11 mouse cellular contexts compared by ENCODE assay signal in genomic region chr3:32471098-32471497, GRCm38 (mm10). TPM values are rescaled to one million over a fixed set of nuclear protein-coding genes. Genes with fewer than 3 reads are reported as not detected.
DNase-seq lines count a peak whose midpoint lies in the region; ATAC-seq lines count a peak whose summit lies in the region.
"Had no signal": no experiment of that assay in that cellular context is flagged by ENCODE, and none has a peak within 500 bp of the region (broad histone marks: within the 10 kb centered on the region; RNA-seq: fewer than 3 reads in every experiment).

No protein-coding gene starts in this region.

- no peak overlapping the region for H3K9ac ChIP-seq in limb, embryonic 11.5 days (ENCODE audit: low read length)
- H3K9ac ChIP-seq: embryonic facial prominence, embryonic 12.5 days had no signal

- peak overlapping the region; percentile 47 for H3K27ac ChIP-seq in limb, embryonic 11.5 days (replicated peaks; ENCODE audit: low read depth, low read length)
- no peak overlapping the region for H3K27ac ChIP-seq in limb, embryonic 10.5 days
- H3K27ac ChIP-seq: embryonic facial prominence, embryonic 12.5 days had no signal

- no peak overlapping the region for H3K4me3 ChIP-seq in limb, embryonic 11.5 days (ENCODE audit: low read depth, low read length)
- H3K4me3 ChIP-seq in limb, embryonic 10.5 days: no peak overlapping the region
- H3K4me3 ChIP-seq: embryonic facial prominence, embryonic 12.5 days had no signal

- no peak for DNase-seq in limb, embryonic 11.5 days (ENCODE audit: low spot score)
- DNase-seq in limb, embryonic 10.5 days (ENCODE audit: low spot score): no peak
- peak; percentile 58 for DNase-seq in gastrocnemius, postnatal 25 days
- DNase-seq in left cerebral cortex, postnatal 14 days (ENCODE audit: low spot score in 2 of 2): peak; percentile 52 to 76
- DNase-seq in skeletal muscle tissue, adult 2 months (ENCODE audit: low read depth, low spot score): peak; percentile 25
- DNase-seq in cerebellum, adult 9-11 months: no peak

- ATAC-seq in limb, embryonic 11.5 days (ENCODE audit: insufficient number of reproducible peaks, low FRiP score, low TSS enrichment, low read depth): peak; percentile 59
- ATAC-seq in erythroblast, adult 5-6 weeks (replicated peaks; ENCODE audit: low FRiP score, poor library complexity, severe bottlenecking): no peak

- intact Hi-C loops in left cerebral cortex, postnatal 14 days (cut with DNase I): no loop called here

- 44% methylated on average over 6 of the region's 6 CpGs for WGBS in limb, embryonic 11.5 days
- 55% methylated on average over 6 of the region's 6 CpGs for WGBS in limb, embryonic 10.5 days

- no peak overlapping the region for H3K4me2 ChIP-seq in limb, embryonic 11.5 days (ENCODE audit: low read depth, severe bottlenecking)
- H3K4me2 ChIP-seq: embryonic facial prominence, embryonic 12.5 days had no signal

- no peaks in the 10 kb centered on the region for H3K9me3 ChIP-seq in limb, embryonic 11.5 days (ENCODE audit: control insufficient read depth, low read length)
- H3K9me3 ChIP-seq in limb, embryonic 10.5 days (replicated peaks): no peaks in the 10 kb centered on the region
- H3K9me3 ChIP-seq: embryonic facial prominence, embryonic 12.5 days; G1E had no signal

- H3K36me3 ChIP-seq in limb, embryonic 11.5 days (ENCODE audit: control insufficient read depth, insufficient read depth, low read length): no peaks in the 10 kb centered on the region
- H3K36me3 ChIP-seq in limb, embryonic 10.5 days: 0 out of 2 replicates have a peak, but pooled peaks cover 7% of the 10 kb centered on the region
- H3K36me3 ChIP-seq: embryonic facial prominence, embryonic 12.5 days had no signal

- H3K27me3 ChIP-seq in limb, embryonic 11.5 days (ENCODE audit: control insufficient read depth, insufficient read depth, low read length): no peaks in the 10 kb centered on the region
- no peaks in the 10 kb centered on the region for H3K27me3 ChIP-seq in limb, embryonic 10.5 days (ENCODE audit: low read depth, poor library complexity, severe bottlenecking)
- H3K27me3 ChIP-seq: embryonic facial prominence, embryonic 12.5 days had no signal

- peaks cover 6% of the 10 kb centered on the region; the same call in 1 of the 2 replicates for H3K4me1 ChIP-seq in limb, embryonic 11.5 days (ENCODE audit: control insufficient read depth, insufficient read depth, low read length)
- peaks cover 25% of the 10 kb centered on the region for H3K4me1 ChIP-seq in limb, embryonic 10.5 days

RNA-seq across cellular contexts. Expression of gene Kcnmb3, which starts 20.9 kb away (rescaled TPM):
- 0.28 TPM in 1 of 2 replicates, not detected in the other for polyA plus RNA-seq in limb, embryonic 11.5 days (2014; fragmentation: Nextera tagmentation; extraction: Ambion mirVana)
- polyA plus RNA-seq in limb, embryonic 10.5 days (2016; fragmentation: Nextera tagmentation; extraction: Ambion mirVana): 0.09 and 0.14 TPM in 2 replicates
- total RNA-seq in gastrocnemius, postnatal 25 days (2021): not detected
- under 1 TPM in 1 of 2 experiments, not detected in 1; 0.75 TPM for total RNA-seq in left cerebral cortex, postnatal 14 days (2021)
- total RNA-seq in erythroblast, adult 5-6 weeks (2015; ENCODE audit: low replicate concordance): not detected in 2 replicates
- not detected in 2 replicates for total RNA-seq in erythroblast, adult 5-6 weeks (2017; ENCODE audit: low replicate concordance)
- total RNA-seq: G1E had no signal
- polyA plus RNA-seq: brain, embryonic 14.5 days; G1E; heart, embryonic 14.5 days had no signal

RNA-seq across cellular contexts. Expression of gene Zfp639, which starts 39.0 kb away (rescaled TPM):
- 49.0 and 52.1 TPM in 2 replicates for polyA plus RNA-seq in limb, embryonic 11.5 days (2014; fragmentation: Nextera tagmentation; extraction: Ambion mirVana)
- 43.4 and 43.7 TPM in 2 replicates for polyA plus RNA-seq in limb, embryonic 10.5 days (2016; fragmentation: Nextera tagmentation; extraction: Ambion mirVana)
- 10 to 100 TPM; 20.6 to 26.3 TPM for total RNA-seq in gastrocnemius, postnatal 25 days (2021)
- 10 to 100 TPM; 34.7 to 37.1 TPM for total RNA-seq in left cerebral cortex, postnatal 14 days (2021)
- 14.4 and 20.3 TPM in 2 replicates for total RNA-seq in erythroblast, adult 5-6 weeks (2015; ENCODE audit: low replicate concordance)
- total RNA-seq in erythroblast, adult 5-6 weeks (2017; ENCODE audit: low replicate concordance): 10.3 and 11.2 TPM in 2 replicates

RNA-seq across cellular contexts. Expression of gene Mfn1, which starts 58.2 kb away (rescaled TPM):
- 28.3 and 29.3 TPM in 2 replicates for polyA plus RNA-seq in limb, embryonic 11.5 days (2014; fragmentation: Nextera tagmentation; extraction: Ambion mirVana)
- 25.8 and 34.6 TPM in 2 replicates for polyA plus RNA-seq in limb, embryonic 10.5 days (2016; fragmentation: Nextera tagmentation; extraction: Ambion mirVana)
- total RNA-seq in gastrocnemius, postnatal 25 days (2021): 100 to 1,000 TPM; 184 to 204 TPM
- 100 to 1,000 TPM in 1 of 2 experiments, 10 to 100 TPM in 1; 94.2 to 110 TPM for total RNA-seq in left cerebral cortex, postnatal 14 days (2021)
- total RNA-seq in erythroblast, adult 5-6 weeks (2015; ENCODE audit: low replicate concordance): 6.7 and 28.6 TPM in 2 replicates
- 37.8 and 40.3 TPM in 2 replicates for total RNA-seq in erythroblast, adult 5-6 weeks (2017; ENCODE audit: low replicate concordance)

Comparison
In these comparisons a context has a peak if more than half of its experiments do, and no peak if none do; other contexts are left out.
1. DNase-seq: peak in gastrocnemius, postnatal 25 days (single experiment), left cerebral cortex, postnatal 14 days (2 of 2) and skeletal muscle tissue, adult 2 months (single experiment); none in limb, embryonic 11.5 days (single experiment), limb, embryonic 10.5 days (single experiment) and cerebellum, adult 9-11 months (single experiment).